Mouse (Mus musculus) ES-E14 (cell line): Measurements from ENCODE around the gene Limd1. TPM values are rescaled to one million over a fixed set of nuclear protein-coding genes. Genes with fewer than 3 reads are reported as not detected.

Source experiments
- DNase-seq: peaks from one replicate; pipeline ENCODE4 v3.0.0-alpha.2; 2013; ENCODE audit warnings: low read depth, low spot score
- H3K27ac ChIP-seq: 2 replicates; pipeline ENCODE4 v1.5.1; 2012; ENCODE audit warnings: low read depth, mild to moderate bottlenecking, low read length, moderate library complexity, mixed read lengths; ENCODE audit not compliant: poor library complexity, insufficient read depth, severe bottlenecking
- H3K36me3 ChIP-seq: 2 replicates; pipeline ENCODE4 v1.6.1; 2012; ENCODE audit warnings: mild to moderate bottlenecking, low read length, moderate library complexity, mixed read lengths; ENCODE audit not compliant: control insufficient read depth, poor library complexity, insufficient read depth, severe bottlenecking
- H3K4me1 ChIP-seq, 2 experiments: fragments of 150-350 bp in 1 of 2; sonication (generic) in 1 of 2; 2 replicates each; pipeline ENCODE4 v1.6.1; 2012; ENCODE audit warnings: low read length in 2 of 2, mild to moderate bottlenecking in 1 of 2, mixed read lengths in 1 of 2; ENCODE audit not compliant: control insufficient read depth in 2 of 2, insufficient read depth in 2 of 2, poor library complexity in 1 of 2
- H3K4me3 ChIP-seq, 2 experiments: fragments of 150-350 bp in 1 of 2; sonication (generic) in 1 of 2; 2 replicates each; pipeline ENCODE4 v1.5.1; 2012; ENCODE audit warnings: low read length in 2 of 2, low read depth in 1 of 2, mild to moderate bottlenecking in 1 of 2, mixed read lengths in 1 of 2; ENCODE audit not compliant: insufficient read depth in 1 of 2, poor library complexity in 1 of 2, severe bottlenecking in 1 of 2
- H3K9ac ChIP-seq: 2 replicates; pipeline ENCODE4 v1.6.1; 2012; ENCODE audit warnings: low read depth, mild to moderate bottlenecking, low read length, mixed read lengths; ENCODE audit not compliant: poor library complexity, insufficient read depth, severe bottlenecking
- H3K9me3 ChIP-seq: fragments of 150-350 bp; sonication (generic); 2 replicates; pipeline ENCODE4 v1.6.1; 2012; ENCODE audit warnings: low read depth, mild to moderate bottlenecking, low read length; ENCODE audit not compliant: control insufficient read depth, insufficient read depth
- CHD2 ChIP-seq: IDR thresholded peaks from 2 replicates; pipeline ENCODE4 v1.6.1; 2014; ENCODE audit warnings: mild to moderate bottlenecking, low read depth, low read length, inconsistent platforms
- HCFC1 ChIP-seq: IDR thresholded peaks from 2 replicates; pipeline ENCODE4 v1.6.1; 2012; ENCODE audit warnings: low read length, inconsistent platforms, borderline replicate concordance; ENCODE audit not compliant: insufficient read depth
- MAFK ChIP-seq: IDR thresholded peaks from 2 replicates; pipeline ENCODE4 v1.6.1; 2014; ENCODE audit warnings: mild to moderate bottlenecking, low read depth, low read length, inconsistent platforms; ENCODE audit not compliant: insufficient read depth
- ZC3H11A ChIP-seq: IDR thresholded peaks from 2 replicates; pipeline ENCODE4 v1.6.1; 2012; ENCODE audit warnings: low read depth, mild to moderate bottlenecking, inconsistent platforms, low read length, borderline replicate concordance
- ZNF384 ChIP-seq: IDR thresholded peaks from 2 replicates; pipeline ENCODE4 v1.6.1; 2012; ENCODE audit warnings: low read depth, low read length, inconsistent platforms
- in situ Hi-C, 2 experiments: fragments of 600-800 bp; cut with MboI; formaldehyde crosslinking; loops; one replicate each; pipeline ENCODE4 v1.15.1; 2025; ENCODE audit warnings: low sequenced_read_pairs in 2 of 2, inconsistent platforms in 1 of 2; ENCODE audit not compliant: unreplicated experiment in 2 of 2
- total RNA-seq: library from RNA; depleted of rRNA; stranded (reverse); fragments of 300-350 nt; gene quantifications from 2 replicates; pipeline ENCODE4 v1.2.3, GENCODE M21; 2012

Gene Limd1
- total RNA-seq, 1 experiment = 16.2 TPM

DNA sequence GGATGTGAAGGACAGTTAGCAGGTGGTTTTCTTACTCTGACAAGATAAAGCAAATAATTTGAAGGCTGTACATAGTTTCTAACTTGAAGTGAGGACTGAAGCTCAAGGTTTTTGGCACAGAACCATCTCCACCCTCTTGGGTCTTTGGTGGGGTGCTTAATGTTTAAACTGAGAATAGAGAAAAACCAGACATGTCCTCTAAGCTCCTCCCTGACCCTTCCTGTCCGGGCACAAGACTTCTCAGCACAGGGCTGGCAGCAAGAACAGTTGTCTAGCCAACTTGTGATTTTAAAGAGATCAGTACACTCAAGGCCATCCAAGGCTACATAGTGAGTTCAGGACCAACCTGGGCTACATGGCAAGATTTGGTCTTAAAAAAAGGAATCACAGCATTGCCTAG lies 27.1 kb downstream of the Limd1 start:
- Histone ChIP-seq H3K4me1 (no peaks in the 10 kb centered on the region), H3K9ac (no peak overlapping the region), H3K27ac (no peak overlapping the region), H3K4me3 (no peak overlapping the region), H3K9me3 (no peaks in the 10 kb centered on the region), H3K36me3 (no peaks in the 10 kb centered on the region)
- TF ChIP-seq ZNF384 = no peak
- TF ChIP-seq CHD2 = no peak
- no peak for TF ChIP-seq MAFK
- TF ChIP-seq HCFC1 = no peak
- no peak for TF ChIP-seq ZC3H11A
- in situ Hi-C loops = no loop called here
- DNase-seq = no peak

GRCm38 (mm10) chr9:123506270-123507146 lies 28.0 kb downstream of the Limd1 start:
- Histone ChIP-seq H3K27ac (no peak overlapping the region), H3K9me3 (no peaks in the 10 kb centered on the region), H3K9ac (no peak overlapping the region), H3K4me3 (no peak overlapping the region), H3K36me3 (no peaks in the 10 kb centered on the region), H3K4me1 (no peaks in the 10 kb centered on the region)
- TF ChIP-seq CHD2 (no peak), MAFK (no peak), ZNF384 (no peak), ZC3H11A (no peak), HCFC1 (no peak)
- DNase-seq = no peak
- in situ Hi-C loops = no loop called here

DNA sequence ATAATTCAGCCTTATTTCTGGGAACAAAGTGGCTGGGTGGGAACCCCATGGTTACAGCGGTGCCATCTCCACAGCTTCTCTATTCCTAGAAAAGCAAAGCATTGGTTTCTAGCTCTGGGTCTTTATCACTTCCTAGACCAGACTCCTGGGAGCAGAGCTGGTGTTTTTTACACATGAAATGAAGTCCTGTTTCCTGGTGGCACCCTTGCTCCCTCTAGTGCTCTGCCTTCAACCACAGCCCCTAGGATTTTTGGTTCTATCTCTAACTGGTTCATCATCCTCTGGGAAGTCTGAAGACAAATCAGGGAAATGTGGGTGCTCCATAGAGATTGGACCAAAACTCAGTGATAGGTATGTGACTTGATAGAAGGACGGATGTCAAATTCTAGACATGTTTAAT lies 28.9 kb downstream of the Limd1 start:
- Histone ChIP-seq H3K9ac (no peak overlapping the region), H3K9me3 (no peaks in the 10 kb centered on the region), H3K27ac (no peak overlapping the region), H3K4me3 (no peak overlapping the region), H3K36me3 (no peaks in the 10 kb centered on the region), H3K4me1 (no peaks in the 10 kb centered on the region)
- in situ Hi-C loops = no loop called here
- TF ChIP-seq HCFC1 (no peak), ZNF384 (no peak), MAFK (no peak), CHD2 (no peak), ZC3H11A (no peak)
- DNase-seq = no peak

GRCm38 (mm10) chr9:123508986-123509385 lies 30.5 kb downstream of the Limd1 start:
- no peaks in the 10 kb centered on the region for H3K4me1 ChIP-seq
- no peak overlapping the region for H3K27ac ChIP-seq
- in situ Hi-C loops = no loop called here
- H3K36me3 ChIP-seq = no peaks in the 10 kb centered on the region
- no peak for DNase-seq
- H3K4me3 ChIP-seq = no peak overlapping the region
- no peak for TF ChIP-seq MAFK
- no peak for TF ChIP-seq ZC3H11A
- H3K9ac ChIP-seq = no peak overlapping the region
- H3K9me3 ChIP-seq = no peaks in the 10 kb centered on the region
